Mouse (Mus musculus): ENCODE data around the gene Sphk1.

DNA sequence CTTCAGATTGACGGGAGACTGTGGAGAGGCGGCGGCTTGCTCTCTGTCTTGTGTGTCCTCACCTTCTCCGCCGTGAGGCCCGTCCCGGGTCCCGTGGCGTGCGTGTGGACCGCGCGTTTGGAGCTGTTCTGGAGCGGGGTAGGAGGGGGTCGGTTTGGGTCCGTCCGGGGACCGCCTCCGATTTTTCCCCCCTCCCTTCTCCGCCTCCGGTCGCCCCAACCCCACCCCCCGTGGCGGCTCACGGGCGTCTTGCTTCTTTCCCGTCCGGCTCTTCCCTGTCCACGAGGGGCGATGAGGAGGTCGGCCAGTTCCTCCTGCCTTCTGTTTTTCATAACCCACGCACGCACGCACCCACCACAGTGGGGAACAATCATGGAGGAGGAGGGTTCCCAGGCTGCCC is 32.1 kb upstream of the Sphk1 start:
- TF ChIP-seq CTCF (conservative IDR thresholded peaks at IDR 0.05; ENCODE audit: low read length) (no peak), POU5F1 (IDR thresholded peaks at IDR 0.05; ENCODE audit: borderline replicate concordance, low read length) (no peak), NANOG (IDR thresholded peaks at IDR 0.05; ENCODE audit: borderline replicate concordance, low read length) (no peak)

Data from E14TG2a.4 (cell line).